Mouse (Mus musculus): Measurements from ENCODE around the gene Dap. TPM values are rescaled to one million over a fixed set of nuclear protein-coding genes. Genes with fewer than 3 reads are reported as not detected.

Dap gene
- polyA plus RNA-seq, 1 experiment from 2014 or later = 51.6 TPM

GRCm38 (mm10) chr15:31265404-31265803 is 41.3 kb downstream of the Dap start:
- 84% methylated on average over 8 of the region's 8 CpGs for WGBS
- no peak for ATAC-seq (ENCODE audit: insufficient number of reproducible peaks, low FRiP score)
- no peaks in the 10 kb centered on the region for H3K9me3 ChIP-seq (replicated peaks)
- H3K4me3 ChIP-seq = no peak overlapping the region
- no peak overlapping the region for H3K9ac ChIP-seq
- H3K4me2 ChIP-seq = no peak overlapping the region
- no peaks in the 10 kb centered on the region for H3K27me3 ChIP-seq (replicated peaks)
- H3K4me1 ChIP-seq (replicated peaks) = no peaks in the 10 kb centered on the region
- no peak overlapping the region for H3K27ac ChIP-seq (ENCODE audit: poor library complexity, severe bottlenecking)
- H3K36me3 ChIP-seq = no peaks in the 10 kb centered on the region

- H3K9ac ChIP-seq = no peak overlapping the region
- H3K4me2 ChIP-seq = no peak overlapping the region
- 85% methylated on average over 12 of the region's 12 CpGs for WGBS
- H3K27ac ChIP-seq (ENCODE audit: poor library complexity, severe bottlenecking) = no peak overlapping the region
- no peaks in the 10 kb centered on the region for H3K9me3 ChIP-seq (replicated peaks)
- H3K36me3 ChIP-seq = no peaks in the 10 kb centered on the region
- H3K4me3 ChIP-seq = no peak overlapping the region
- no peaks in the 10 kb centered on the region for H3K27me3 ChIP-seq (replicated peaks)
- H3K4me1 ChIP-seq (replicated peaks) = no peaks in the 10 kb centered on the region
- no peak for ATAC-seq (ENCODE audit: insufficient number of reproducible peaks, low FRiP score)
These were observed 41.7 kb downstream of the Dap start for GRCm38 (mm10) chr15:31265845-31266244.

GRCm38 (mm10) chr15:31268148-31268547 is 44.0 kb downstream of the Dap start:
- Histone ChIP-seq H3K9me3 (replicated peaks) (no peaks in the 10 kb centered on the region), H3K27me3 (replicated peaks) (no peaks in the 10 kb centered on the region), H3K36me3 (no peaks in the 10 kb centered on the region), H3K4me2 (no peak overlapping the region), H3K27ac (ENCODE audit: poor library complexity, severe bottlenecking) (no peak overlapping the region), H3K9ac (no peak overlapping the region), H3K4me1 (replicated peaks) (peaks cover 2% of the 10 kb centered on the region; the same call in 1 of the 2 replicates), H3K4me3 (no peak overlapping the region)
- no peak for ATAC-seq (ENCODE audit: insufficient number of reproducible peaks, low FRiP score)
- 89% methylated on average over 6 of the region's 6 CpGs for WGBS

- Histone ChIP-seq H3K4me1 (replicated peaks) (peaks cover 10% of the 10 kb centered on the region), H3K4me2 (no peak overlapping the region), H3K4me3 (no peak overlapping the region), H3K27ac (ENCODE audit: poor library complexity, severe bottlenecking) (no peak overlapping the region), H3K36me3 (0 out of 2 replicates have a peak, but pooled peaks cover 4% of the 10 kb centered on the region), H3K9me3 (replicated peaks) (no peaks in the 10 kb centered on the region), H3K9ac (no peak overlapping the region), H3K27me3 (replicated peaks) (no peaks in the 10 kb centered on the region)
- no peak for ATAC-seq (ENCODE audit: insufficient number of reproducible peaks, low FRiP score)
- WGBS = 69% methylated on average over 4 of the region's 4 CpGs
These were observed 45.4 kb downstream of the Dap start for GRCm38 (mm10) chr15:31269558-31269957.

GRCm38 (mm10) chr15:31272695-31273094 is 48.6 kb downstream of the Dap start:
- H3K4me1 ChIP-seq (replicated peaks) = peaks cover 10% of the 10 kb centered on the region
- 0 out of 2 replicates have a peak, but pooled peaks cover 5% of the 10 kb centered on the region for H3K36me3 ChIP-seq
- no peak overlapping the region for H3K4me2 ChIP-seq
- 78% methylated on average over 7 of the region's 7 CpGs for WGBS
- ATAC-seq (ENCODE audit: insufficient number of reproducible peaks, low FRiP score) = no peak
- no peak overlapping the region for H3K27ac ChIP-seq (ENCODE audit: poor library complexity, severe bottlenecking)
- no peak overlapping the region for H3K4me3 ChIP-seq
- H3K9ac ChIP-seq = no peak overlapping the region
- H3K27me3 ChIP-seq (replicated peaks) = no peaks in the 10 kb centered on the region
- no peaks in the 10 kb centered on the region for H3K9me3 ChIP-seq (replicated peaks)

GRCm38 (mm10) chr15:31273509-31273908 is 49.4 kb downstream of the Dap start:
- Histone ChIP-seq H3K4me2 (no peak overlapping the region), H3K27ac (ENCODE audit: poor library complexity, severe bottlenecking) (no peak overlapping the region), H3K4me3 (no peak overlapping the region), H3K27me3 (replicated peaks) (no peaks in the 10 kb centered on the region), H3K4me1 (replicated peaks) (peaks cover 10% of the 10 kb centered on the region), H3K9ac (no peak overlapping the region), H3K36me3 (0 out of 2 replicates have a peak, but pooled peaks cover 5% of the 10 kb centered on the region), H3K9me3 (replicated peaks) (no peaks in the 10 kb centered on the region)
- WGBS = 25% methylated on average over 10 of the region's 10 CpGs
- ATAC-seq (ENCODE audit: insufficient number of reproducible peaks, low FRiP score) = no peak

GRCm38 (mm10) chr15:31278090-31278489 is 54.0 kb downstream of the Dap start:
- Histone ChIP-seq H3K4me1 (replicated peaks) (peaks cover 13% of the 10 kb centered on the region), H3K9me3 (replicated peaks) (no peaks in the 10 kb centered on the region), H3K4me2 (no peak overlapping the region), H3K27ac (ENCODE audit: poor library complexity, severe bottlenecking) (no peak overlapping the region), H3K9ac (no peak overlapping the region), H3K36me3 (0 out of 2 replicates have a peak, but pooled peaks cover 5% of the 10 kb centered on the region), H3K27me3 (replicated peaks) (no peaks in the 10 kb centered on the region), H3K4me3 (no peak overlapping the region)
- WGBS = 64% methylated on average over 4 of the region's 4 CpGs
- no peak for ATAC-seq (ENCODE audit: insufficient number of reproducible peaks, low FRiP score)

GRCm38 (mm10) chr15:31279120-31279519 is 55.0 kb downstream of the Dap start:
- no peaks in the 10 kb centered on the region for H3K27me3 ChIP-seq (replicated peaks)
- no peak for ATAC-seq (ENCODE audit: insufficient number of reproducible peaks, low FRiP score)
- 78% methylated on average over 2 of the region's 2 CpGs for WGBS
- no peak overlapping the region for H3K4me2 ChIP-seq
- no peak overlapping the region for H3K9ac ChIP-seq
- no peak overlapping the region for H3K27ac ChIP-seq (ENCODE audit: poor library complexity, severe bottlenecking)
- H3K4me1 ChIP-seq (replicated peaks) = peaks cover 4% of the 10 kb centered on the region
- 0 out of 2 replicates have a peak, but pooled peaks cover 5% of the 10 kb centered on the region for H3K36me3 ChIP-seq
- H3K9me3 ChIP-seq (replicated peaks) = no peaks in the 10 kb centered on the region
- no peak overlapping the region for H3K4me3 ChIP-seq

GRCm38 (mm10) chr15:31279577-31280004 is 55.5 kb downstream of the Dap start:
- Histone ChIP-seq H3K27me3 (replicated peaks) (no peaks in the 10 kb centered on the region), H3K4me2 (no peak overlapping the region), H3K36me3 (0 out of 2 replicates have a peak, but pooled peaks cover under 1% of the 10 kb centered on the region), H3K4me1 (replicated peaks) (peaks cover 4% of the 10 kb centered on the region), H3K9ac (no peak overlapping the region), H3K4me3 (no peak overlapping the region), H3K9me3 (replicated peaks) (no peaks in the 10 kb centered on the region), H3K27ac (ENCODE audit: poor library complexity, severe bottlenecking) (no peak overlapping the region)
- 82% methylated on average over 6 of the region's 6 CpGs for WGBS
- ATAC-seq (ENCODE audit: insufficient number of reproducible peaks, low FRiP score) = no peak

GRCm38 (mm10) chr15:31280059-31280458 is 55.9 kb downstream of the Dap start:
- Histone ChIP-seq H3K9ac (no peak overlapping the region), H3K4me1 (replicated peaks) (peaks cover 5% of the 10 kb centered on the region), H3K27ac (ENCODE audit: poor library complexity, severe bottlenecking) (no peak overlapping the region), H3K36me3 (no peaks in the 10 kb centered on the region), H3K9me3 (replicated peaks) (no peaks in the 10 kb centered on the region), H3K27me3 (replicated peaks) (no peaks in the 10 kb centered on the region), H3K4me2 (no peak overlapping the region), H3K4me3 (no peak overlapping the region)
- 85% methylated on average over 5 of the region's 5 CpGs for WGBS
- ATAC-seq (ENCODE audit: insufficient number of reproducible peaks, low FRiP score) = no peak

- ATAC-seq (ENCODE audit: insufficient number of reproducible peaks, low FRiP score) = no peak
- 40% methylated on average over 2 of the region's 2 CpGs for WGBS
- H3K4me2 ChIP-seq = no peak overlapping the region
These were observed 56.6 kb downstream of the Dap start for GRCm38 (mm10) chr15:31280683-31281082.

GRCm38 (mm10) chr15:31281830-31282229 is 57.7 kb downstream of the Dap start:
- Histone ChIP-seq H3K9me3 (replicated peaks) (no peaks in the 10 kb centered on the region), H3K36me3 (no peaks in the 10 kb centered on the region), H3K9ac (no peak overlapping the region), H3K4me2 (no peak overlapping the region), H3K27ac (ENCODE audit: poor library complexity, severe bottlenecking) (no peak overlapping the region), H3K4me3 (no peak overlapping the region), H3K27me3 (replicated peaks) (no peaks in the 10 kb centered on the region), H3K4me1 (replicated peaks) (peaks cover 9% of the 10 kb centered on the region)
- 48% methylated on average over 13 of the region's 13 CpGs for WGBS
- no peak for ATAC-seq (ENCODE audit: insufficient number of reproducible peaks, low FRiP score)

More at GRCm38 (mm10) chr15:31280683-31281082, 56.6 kb downstream of the Dap start:
- H3K4me1 ChIP-seq (replicated peaks) = peaks cover 9% of the 10 kb centered on the region
- H3K27ac ChIP-seq (ENCODE audit: poor library complexity, severe bottlenecking) = no peak overlapping the region
- H3K4me3 ChIP-seq = no peak overlapping the region
- no peaks in the 10 kb centered on the region for H3K36me3 ChIP-seq
- no peak overlapping the region for H3K9ac ChIP-seq
- no peaks in the 10 kb centered on the region for H3K27me3 ChIP-seq (replicated peaks)
- H3K9me3 ChIP-seq (replicated peaks) = no peaks in the 10 kb centered on the region

Data from heart, embryonic 12.5 days (tissue).